Mouse (Mus musculus) heart, embryonic 13.5 days (tissue): ENCODE data around the gene Zc3h18. TPM values are rescaled to one million over a fixed set of nuclear protein-coding genes. Genes with fewer than 3 reads are reported as not detected.

Source experiments
- ATAC-seq: fragments of 200-750 bp; cut with Nextera tagmentation; 2 replicates; pipeline ENCODE4 v1.8.0; 2017; ENCODE audit warnings: moderate TSS enrichment; ENCODE audit not compliant: insufficient number of reproducible peaks, low FRiP score, low TSS enrichment; ENCODE audit errors: extremely low read depth
- H3K27ac ChIP-seq: fragments of 300-500 bp; sonication (generic); replicated peaks from 2 replicates; pipeline ENCODE4 v1.5.1; 2015; ENCODE audit warnings: moderate library complexity, mild to moderate bottlenecking, inconsistent platforms
- H3K27me3 ChIP-seq: fragments of 300-500 bp; sonication (generic); replicated peaks from 2 replicates; pipeline ENCODE4 v1.6.1; 2015; ENCODE audit warnings: mild to moderate bottlenecking, inconsistent platforms
- H3K36me3 ChIP-seq: fragments of 300-500 bp; sonication (generic); 2 replicates; pipeline ENCODE4 v1.6.1; 2015; ENCODE audit warnings: mild to moderate bottlenecking, inconsistent platforms
- H3K4me1 ChIP-seq: fragments of 300-500 bp; sonication (generic); 2 replicates; pipeline ENCODE4 v1.6.1; 2015; ENCODE audit warnings: inconsistent platforms
- H3K4me2 ChIP-seq: fragments of 300-500 bp; sonication (generic); 2 replicates; pipeline ENCODE4 v1.6.1; 2015; ENCODE audit warnings: inconsistent platforms, mild to moderate bottlenecking, moderate library complexity
- H3K4me3 ChIP-seq: fragments of 300-500 bp; sonication (generic); 2 replicates; pipeline ENCODE4 v1.5.1; 2015; ENCODE audit warnings: moderate library complexity, mild to moderate bottlenecking, inconsistent platforms
- H3K9ac ChIP-seq: fragments of 300-500 bp; sonication (generic); 2 replicates; pipeline ENCODE4 v1.6.1; 2015; ENCODE audit warnings: inconsistent platforms, mild to moderate bottlenecking, moderate library complexity
- H3K9me3 ChIP-seq: fragments of 300-500 bp; sonication (generic); 2 replicates; pipeline ENCODE4 v1.6.1; 2016; ENCODE audit warnings: inconsistent platforms
- WGBS: fragments of 180-500 bp; shearing (Covaris S2); methylation state at CpG from one replicate; pipeline ENCODE4 v1.1.7; 2015; ENCODE audit warnings: mixed read lengths; 5-methylcytosine and 5-hydroxymethylcytosine counted together
- polyA plus RNA-seq: library from polyadenylated mRNA; unstranded; fragments of >200 nt; fragmentation: Nextera tagmentation; extraction: Ambion mirVana; gene quantifications from 2 replicates; pipeline ENCODE4 v1.2.1, GENCODE M21; 2015

The Zc3h18 gene
- polyA plus RNA-seq, 1 experiment from 2014 or later = 31.1 TPM

DNA sequence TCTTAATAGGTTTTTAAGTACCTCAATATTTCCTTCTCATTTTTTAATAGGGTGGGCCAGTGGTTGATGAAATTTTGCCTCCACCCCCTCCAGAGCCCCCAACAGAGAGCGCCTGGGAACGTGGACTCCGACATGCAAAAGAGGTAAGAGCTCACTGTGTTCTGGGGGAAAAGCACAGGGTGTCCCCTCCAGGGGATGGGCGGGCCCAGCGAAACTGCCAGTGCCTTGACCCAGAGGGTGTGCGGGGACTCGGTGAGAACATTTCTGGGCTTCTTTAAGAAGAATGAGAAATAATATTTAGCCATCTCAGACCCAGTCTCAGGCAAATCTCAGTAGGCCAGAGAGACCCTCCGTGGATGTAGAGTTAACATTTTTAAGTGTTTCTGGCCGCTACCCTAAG lies 21.8 kb downstream of the Zc3h18 start:
- ATAC-seq = no peak; the same call in 1 of the 2 replicates
- H3K9me3 ChIP-seq = no peaks in the 10 kb centered on the region
- 89% methylated on average over 9 of the region's 9 CpGs for WGBS
- H3K4me2 ChIP-seq = no peak overlapping the region
- no peak overlapping the region for H3K4me3 ChIP-seq
- peaks cover 96% of the 10 kb centered on the region for H3K36me3 ChIP-seq
- no peaks in the 10 kb centered on the region for H3K4me1 ChIP-seq
- no peak overlapping the region for H3K9ac ChIP-seq
- no peak overlapping the region for H3K27ac ChIP-seq
- H3K27me3 ChIP-seq = no peaks in the 10 kb centered on the region

DNA sequence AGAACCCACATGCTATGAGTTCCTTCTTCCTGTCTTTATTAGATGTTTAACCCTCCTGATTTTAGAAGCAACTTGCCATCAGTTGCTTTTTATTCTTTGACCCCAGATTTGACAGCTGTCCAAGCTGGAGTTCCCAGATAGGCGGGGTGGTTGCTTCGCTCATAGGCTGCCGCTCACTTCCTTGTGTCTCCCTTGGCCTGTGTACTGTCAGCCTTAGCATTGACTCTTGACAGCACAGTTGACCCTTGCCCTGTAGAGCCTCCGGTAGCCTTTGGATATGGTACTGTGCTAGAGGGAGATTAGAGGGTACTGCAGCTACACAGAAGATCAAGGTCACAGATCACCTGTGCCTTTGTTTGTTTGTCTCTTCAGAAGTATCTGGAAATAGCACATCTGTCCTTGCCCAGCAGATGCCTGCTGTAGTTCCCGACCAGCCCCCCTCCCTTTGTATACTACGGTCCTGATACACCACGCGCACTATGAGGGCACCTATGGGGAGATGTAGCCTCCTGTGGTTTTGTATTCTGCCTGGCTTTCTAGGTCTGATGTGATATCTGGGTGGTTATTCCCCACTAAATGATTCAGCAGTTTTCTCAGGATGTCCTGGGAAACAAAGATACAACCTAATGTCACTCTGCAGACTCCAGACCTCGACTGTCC lies 28.9 kb downstream of the Zc3h18 start:
- Histone ChIP-seq H3K4me1 (peaks cover 8% of the 10 kb centered on the region), H3K4me2 (no peak overlapping the region), H3K4me3 (no peak overlapping the region), H3K9ac (no peak overlapping the region), H3K27me3 (no peaks in the 10 kb centered on the region), H3K27ac (peak overlapping the region; percentile 33; the same call in 1 of the 2 replicates), H3K9me3 (no peaks in the 10 kb centered on the region), H3K36me3 (peaks cover 99% of the 10 kb centered on the region)
- WGBS = 51% methylated on average over 9 of the region's 9 CpGs
- no peak for ATAC-seq

DNA sequence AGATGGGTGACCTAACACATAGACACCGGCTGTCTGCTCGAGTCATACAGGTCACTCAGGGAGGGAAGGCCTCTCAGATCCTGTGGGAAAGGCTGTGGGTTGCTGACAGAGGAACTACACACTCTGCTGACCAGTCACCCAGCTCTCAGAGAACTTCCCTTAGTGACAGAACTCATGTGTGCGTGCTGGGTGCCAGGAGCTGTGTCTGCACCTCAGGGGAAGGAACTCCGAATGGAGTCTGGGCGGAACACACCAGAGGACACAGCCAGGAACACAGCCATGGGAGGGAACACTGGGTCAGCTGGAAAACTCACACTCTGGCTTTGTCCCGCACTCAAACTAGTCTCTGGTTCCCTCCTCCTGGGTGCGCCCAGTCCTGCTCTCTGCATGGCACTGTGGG lies 31.3 kb downstream of the Zc3h18 start:
- ATAC-seq = no peak
- H3K4me1 ChIP-seq = peaks cover 8% of the 10 kb centered on the region
- H3K4me3 ChIP-seq = no peak overlapping the region
- H3K9me3 ChIP-seq = no peaks in the 10 kb centered on the region
- 87% methylated on average over 7 of the region's 7 CpGs for WGBS
- no peak overlapping the region for H3K4me2 ChIP-seq
- no peak overlapping the region for H3K27ac ChIP-seq
- H3K36me3 ChIP-seq = peaks cover 99% of the 10 kb centered on the region
- no peaks in the 10 kb centered on the region for H3K27me3 ChIP-seq
- H3K9ac ChIP-seq = no peak overlapping the region

DNA sequence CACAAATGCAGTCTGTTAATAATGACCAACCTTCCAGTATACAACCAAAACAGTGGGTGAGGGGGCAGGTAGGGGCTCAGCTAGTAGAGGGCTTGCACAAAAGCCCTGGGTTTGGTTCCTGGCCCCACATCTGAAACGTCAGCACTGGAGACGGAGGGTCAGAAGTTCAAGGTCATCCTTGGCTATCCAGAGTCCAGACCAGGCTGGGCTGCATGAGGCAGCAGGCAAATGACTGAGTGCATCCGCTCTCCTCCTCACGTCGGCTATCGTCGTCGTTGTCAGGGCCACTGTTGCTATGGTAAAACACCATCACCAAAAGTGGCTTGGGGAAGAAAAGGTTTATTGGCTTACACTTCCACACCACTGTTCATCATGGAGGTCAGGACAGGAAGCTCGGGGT lies 37.9 kb downstream of the Zc3h18 start:
- Histone ChIP-seq H3K4me2 (no peak overlapping the region), H3K4me1 (no peaks in the 10 kb centered on the region), H3K36me3 (peaks cover 95% of the 10 kb centered on the region), H3K4me3 (no peak overlapping the region), H3K27ac (no peak overlapping the region), H3K9me3 (no peaks in the 10 kb centered on the region), H3K27me3 (no peaks in the 10 kb centered on the region), H3K9ac (no peak overlapping the region)
- ATAC-seq = no peak
- WGBS = 72% methylated on average over 9 of the region's 9 CpGs

DNA sequence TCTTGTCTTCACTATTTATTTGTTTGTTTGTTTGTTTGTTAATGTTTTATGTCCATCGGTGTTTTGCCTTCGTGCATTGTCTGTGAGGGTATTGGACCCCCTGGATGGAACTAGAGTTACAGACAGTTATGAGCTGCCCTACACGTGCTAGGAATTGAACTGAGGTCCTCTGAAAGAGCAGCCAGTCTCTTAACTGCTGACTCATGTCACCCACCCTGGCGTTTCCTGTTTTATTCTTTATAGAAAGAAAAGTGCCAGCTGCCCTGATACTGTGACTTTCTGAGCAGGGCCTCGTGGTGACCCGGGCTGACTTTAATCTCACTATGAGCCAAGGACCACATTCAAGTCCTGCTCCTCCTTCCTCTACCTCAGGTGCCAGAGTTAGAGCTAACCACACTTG lies 39.1 kb downstream of the Zc3h18 start:
- peaks cover 83% of the 10 kb centered on the region for H3K36me3 ChIP-seq
- peaks cover 11% of the 10 kb centered on the region for H3K4me1 ChIP-seq
- no peak overlapping the region for H3K4me3 ChIP-seq
- ATAC-seq = no peak
- H3K27me3 ChIP-seq = no peaks in the 10 kb centered on the region
- no peaks in the 10 kb centered on the region for H3K9me3 ChIP-seq
- no peak overlapping the region for H3K27ac ChIP-seq
- H3K9ac ChIP-seq = no peak overlapping the region
- WGBS = 80% methylated on average over 6 of the region's 6 CpGs
- no peak overlapping the region for H3K4me2 ChIP-seq

DNA sequence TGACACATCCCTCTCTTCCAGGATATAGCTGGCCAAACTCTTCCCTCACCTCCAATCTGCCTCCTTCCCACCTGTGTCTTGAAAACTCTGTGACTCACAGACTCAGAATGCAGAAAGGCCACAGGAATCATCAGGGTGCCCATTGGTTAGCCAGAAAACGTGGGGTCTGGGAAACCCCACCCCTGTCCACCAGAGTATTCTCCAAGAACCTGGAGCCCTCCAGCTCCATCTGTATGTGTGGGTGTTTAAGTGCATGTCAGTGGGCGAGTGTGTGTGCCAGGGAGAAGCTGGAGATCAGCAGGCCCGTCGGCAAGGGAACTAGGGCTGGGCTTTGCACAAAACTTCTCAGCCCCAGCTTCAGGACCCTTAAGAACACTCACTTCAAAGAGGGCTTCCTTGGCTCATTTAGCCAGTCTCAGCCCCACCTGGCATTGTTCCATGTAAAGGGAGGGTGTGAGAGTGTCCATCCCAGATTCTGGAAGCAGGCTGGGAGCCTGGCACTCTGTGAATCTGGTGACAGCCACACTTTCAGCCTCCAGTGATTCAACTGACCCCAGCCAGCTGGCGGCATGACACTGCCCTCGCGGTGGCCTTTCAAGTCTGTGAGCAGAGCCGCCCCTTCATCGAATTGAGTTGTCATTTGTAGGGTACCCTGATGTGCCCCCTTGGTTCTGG lies 43.6 kb downstream of the Zc3h18 start:
- Histone ChIP-seq H3K36me3 (peaks cover 38% of the 10 kb centered on the region), H3K27ac (peak overlapping the region; percentile 45; the same call in 1 of the 2 replicates), H3K4me3 (no peak overlapping the region), H3K4me1 (peaks cover 23% of the 10 kb centered on the region), H3K4me2 (no peak overlapping the region), H3K9ac (0 out of 2 replicates have a peak overlapping the region, but pooled peaks have one; percentile 24), H3K27me3 (no peaks in the 10 kb centered on the region), H3K9me3 (no peaks in the 10 kb centered on the region)
- no peak for ATAC-seq
- WGBS = 57% methylated on average over 9 of the region's 9 CpGs

DNA sequence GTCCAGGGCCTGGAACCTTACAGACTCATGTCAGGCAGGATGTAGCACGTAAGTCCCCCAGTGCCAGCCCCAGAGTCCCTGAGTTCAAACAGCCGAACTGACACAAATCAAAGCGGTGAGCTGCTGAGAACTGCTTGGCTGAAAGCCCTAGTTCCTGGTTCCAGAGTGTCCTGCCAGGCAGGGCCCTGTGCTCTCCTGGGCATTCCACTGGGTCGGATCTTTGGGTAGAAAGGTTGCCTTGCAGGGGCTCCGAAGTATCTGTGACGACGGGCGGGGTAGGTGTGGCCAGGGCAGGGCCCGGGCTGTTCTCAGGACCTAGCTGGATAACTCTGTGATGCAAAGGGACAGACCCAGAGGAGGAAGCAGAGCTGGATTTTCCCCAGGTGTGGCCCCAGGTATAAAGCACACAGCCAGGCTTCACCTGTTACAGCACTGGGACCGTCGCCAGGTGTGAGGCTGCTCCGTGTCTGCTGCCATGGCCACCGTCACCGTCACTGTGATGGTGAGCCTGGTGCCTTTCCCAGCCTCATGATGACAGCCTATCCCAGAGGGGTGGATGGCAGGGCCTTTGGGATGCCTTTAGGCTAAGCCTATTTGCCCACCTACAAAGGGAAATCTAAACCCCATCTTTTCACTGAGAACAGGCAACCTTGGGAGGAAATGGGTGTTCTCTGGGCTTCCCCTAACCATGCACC lies 45.1 kb downstream of the Zc3h18 start, which contains the start of gene Il17c:
Il17c (plus strand) TSS at position 645 of the 695 bp plus-strand sequence.
- Histone ChIP-seq H3K9ac (no peak within 1 kb of the TSS), H3K27me3 (no peaks in the 10 kb centered on the region), H3K4me1 (peaks cover 23% of the 10 kb centered on the region), H3K9me3 (no peaks in the 10 kb centered on the region), H3K4me2 (no peak within 1 kb of the TSS), H3K27ac (no peak within 1 kb of the TSS), H3K4me3 (no peak within 1 kb of the TSS), H3K36me3 (peaks cover 29% of the 10 kb centered on the region)
- no peak for ATAC-seq
- WGBS = 79% methylated on average over 14 of the region's 14 CpGs

DNA sequence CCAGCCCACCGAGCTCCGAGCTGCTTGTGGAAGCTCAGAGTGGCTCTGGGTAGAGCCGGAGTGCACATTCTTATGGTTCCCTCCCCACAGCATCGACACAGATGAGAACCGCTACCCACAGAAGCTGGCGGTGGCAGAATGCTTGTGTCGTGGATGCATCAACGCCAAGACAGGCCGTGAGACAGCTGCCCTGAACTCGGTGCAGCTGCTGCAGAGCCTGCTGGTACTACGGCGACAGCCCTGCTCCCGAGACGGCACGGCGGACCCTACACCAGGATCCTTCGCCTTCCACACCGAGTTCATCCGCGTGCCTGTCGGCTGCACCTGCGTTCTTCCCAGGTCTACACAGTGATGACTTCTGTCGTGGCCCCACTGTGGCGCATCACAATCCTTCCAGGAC lies 46.8 kb downstream of the Zc3h18 start:
- no peak for ATAC-seq
- no peak overlapping the region for H3K9ac ChIP-seq
- no peak overlapping the region for H3K27ac ChIP-seq
- H3K4me1 ChIP-seq = peaks cover 23% of the 10 kb centered on the region
- H3K4me3 ChIP-seq = no peak overlapping the region
- WGBS = 80% methylated on average over 24 of the region's 24 CpGs
- no peaks in the 10 kb centered on the region for H3K9me3 ChIP-seq
- no peak overlapping the region for H3K4me2 ChIP-seq
- H3K27me3 ChIP-seq = no peaks in the 10 kb centered on the region
- peaks cover 13% of the 10 kb centered on the region for H3K36me3 ChIP-seq

DNA sequence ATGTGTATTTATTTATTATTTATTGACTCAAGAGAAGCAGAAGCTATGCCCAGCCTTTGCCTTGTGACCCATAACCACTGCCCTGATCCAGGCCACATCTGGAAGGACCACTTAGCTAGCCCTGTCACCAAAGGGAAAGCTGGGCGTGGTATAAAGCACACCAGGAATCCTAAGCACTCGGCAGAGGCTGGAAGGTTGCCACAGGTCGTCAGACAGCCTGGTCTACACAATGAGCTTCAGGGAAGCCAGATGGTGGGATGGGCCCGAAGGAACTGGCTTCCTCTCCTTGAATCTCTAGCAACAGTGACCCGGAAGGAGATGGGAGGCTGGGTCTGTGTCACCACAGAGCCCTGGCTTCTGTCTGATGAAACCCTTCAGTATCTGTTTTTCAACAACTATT lies 47.2 kb downstream of the Zc3h18 start:
- H3K9ac ChIP-seq = no peak overlapping the region
- no peaks in the 10 kb centered on the region for H3K9me3 ChIP-seq
- peaks cover 9% of the 10 kb centered on the region for H3K36me3 ChIP-seq
- ATAC-seq = no peak
- no peak overlapping the region; the same call in 1 of the 2 replicates for H3K27ac ChIP-seq
- peaks cover 23% of the 10 kb centered on the region for H3K4me1 ChIP-seq
- no peak overlapping the region for H3K4me3 ChIP-seq
- H3K4me2 ChIP-seq = no peak overlapping the region
- no peaks in the 10 kb centered on the region for H3K27me3 ChIP-seq
- WGBS = 28% methylated on average over 5 of the region's 5 CpGs

DNA sequence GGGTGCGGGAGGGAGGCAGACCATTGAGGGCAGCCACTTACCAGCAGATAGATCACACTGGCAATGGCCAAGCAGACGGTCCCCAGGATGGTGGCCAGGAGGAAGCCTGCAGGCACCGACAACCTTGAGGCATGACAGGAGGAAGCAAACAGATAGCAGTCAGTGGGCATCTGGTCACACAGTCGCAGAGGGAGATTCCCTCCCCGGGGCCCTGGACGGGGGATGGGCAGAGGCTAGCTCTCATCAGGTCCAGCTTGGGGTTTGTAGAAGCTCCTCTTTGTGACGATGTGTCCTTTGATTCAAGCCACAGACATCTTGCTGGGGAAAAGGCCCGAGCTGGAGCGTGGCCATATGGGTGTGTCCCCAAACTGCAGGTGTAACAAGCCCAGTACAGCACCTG lies 49.7 kb downstream of the Zc3h18 start:
- no peaks in the 10 kb centered on the region for H3K27me3 ChIP-seq
- no peak overlapping the region for H3K4me3 ChIP-seq
- no peaks in the 10 kb centered on the region for H3K9me3 ChIP-seq
- H3K27ac ChIP-seq = no peak overlapping the region
- peaks cover 9% of the 10 kb centered on the region for H3K36me3 ChIP-seq
- H3K9ac ChIP-seq = no peak overlapping the region
- 0 out of 2 replicates have a peak, but pooled peaks have one; percentile 15 for ATAC-seq
- peaks cover 12% of the 10 kb centered on the region for H3K4me1 ChIP-seq
- no peak overlapping the region for H3K4me2 ChIP-seq
- 62% methylated on average over 9 of the region's 9 CpGs for WGBS

DNA sequence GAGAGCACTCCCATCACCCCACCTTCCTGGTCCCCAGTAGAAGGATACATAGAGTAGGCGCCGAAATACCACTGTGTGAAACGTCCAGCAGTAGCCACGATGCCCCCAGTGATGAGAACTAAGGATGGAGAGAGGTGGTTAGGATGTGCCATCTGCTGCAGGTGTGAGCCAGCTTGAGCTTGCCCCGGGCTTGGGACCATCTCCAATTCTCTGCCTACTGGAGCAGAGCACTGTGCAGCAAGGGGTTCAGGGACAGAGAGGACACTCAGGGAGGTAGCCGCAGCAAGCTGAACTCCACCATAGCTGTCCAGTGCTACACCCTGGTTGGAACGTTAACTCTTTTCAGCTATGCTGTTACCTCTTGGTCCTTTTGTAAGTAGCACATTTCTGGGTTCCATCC lies 51.2 kb downstream of the Zc3h18 start:
- Histone ChIP-seq H3K36me3 (peaks cover 9% of the 10 kb centered on the region), H3K4me3 (no peak overlapping the region), H3K9ac (no peak overlapping the region), H3K4me2 (no peak overlapping the region), H3K27ac (no peak overlapping the region), H3K4me1 (peaks cover 24% of the 10 kb centered on the region), H3K9me3 (no peaks in the 10 kb centered on the region), H3K27me3 (no peaks in the 10 kb centered on the region)
- WGBS = 85% methylated on average over 7 of the region's 7 CpGs
- ATAC-seq = no peak
